Mouse (Mus musculus) liver, embryonic 18 days (tissue): ENCODE data around the gene Map3k3. TPM values are rescaled to one million over a fixed set of nuclear protein-coding genes. Genes with fewer than 3 reads are reported as not detected.

Experiments used
- polyA plus RNA-seq: library from polyadenylated mRNA; depleted of rRNA; stranded (reverse); fragments of >200 nt; gene quantifications from 2 replicates; pipeline ENCODE4 v1.2.3, GENCODE M21; 2012; rRNA removed

Map3k3 gene
- 9.5 and 10.2 TPM in 2 replicates for polyA plus RNA-seq

DNA sequence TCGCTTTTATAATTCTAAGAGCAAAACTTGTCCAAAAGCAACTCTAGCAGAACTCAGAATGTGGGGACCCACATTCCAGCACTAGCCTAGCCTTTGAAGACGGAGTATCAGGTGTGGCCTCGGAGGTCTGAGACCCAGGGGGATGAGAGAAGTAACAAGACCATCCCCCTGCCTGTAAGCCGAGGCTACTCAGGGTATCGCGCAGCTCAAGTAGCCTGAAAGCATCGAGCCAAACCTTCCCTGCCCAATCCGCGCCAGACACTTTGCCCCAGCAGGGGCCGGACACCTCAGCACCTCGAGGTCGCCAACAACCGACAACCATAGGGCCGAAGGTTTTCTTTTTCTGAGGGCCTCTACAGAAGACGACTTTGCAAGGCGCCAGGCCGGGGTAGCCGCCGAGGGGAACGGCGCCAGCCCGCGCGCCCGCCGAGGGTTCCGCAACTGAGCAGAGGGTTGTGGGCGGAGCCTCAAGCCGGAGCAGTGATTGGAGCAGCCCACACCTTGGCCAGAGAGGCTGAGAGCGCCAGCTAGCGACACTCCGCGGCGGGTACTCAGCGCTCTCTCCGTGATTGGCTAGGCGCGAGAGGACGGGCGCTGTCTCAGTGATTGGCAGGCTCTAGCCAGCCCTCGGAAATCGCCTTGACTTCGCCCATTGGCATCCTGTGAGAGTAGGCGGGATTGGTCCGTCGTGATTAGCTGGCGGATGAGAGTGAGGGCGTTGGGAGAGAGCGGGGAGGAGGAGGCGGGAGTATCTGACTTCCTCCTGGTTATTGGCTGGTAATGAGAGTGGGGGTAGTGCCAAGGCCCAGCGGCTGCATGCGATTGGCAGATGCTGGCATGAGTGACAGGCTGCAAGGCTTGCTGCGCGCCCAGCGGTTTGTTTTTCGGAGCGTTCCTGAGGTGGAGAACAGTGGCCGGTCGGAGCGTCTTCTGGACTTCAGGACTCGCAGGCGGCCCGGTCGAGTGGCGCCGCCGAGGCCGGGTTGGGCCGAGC lies at the start of gene Map3k3:
Map3k3 (plus strand) TSS at position 906 of the 994 bp plus-strand sequence.

DNA sequence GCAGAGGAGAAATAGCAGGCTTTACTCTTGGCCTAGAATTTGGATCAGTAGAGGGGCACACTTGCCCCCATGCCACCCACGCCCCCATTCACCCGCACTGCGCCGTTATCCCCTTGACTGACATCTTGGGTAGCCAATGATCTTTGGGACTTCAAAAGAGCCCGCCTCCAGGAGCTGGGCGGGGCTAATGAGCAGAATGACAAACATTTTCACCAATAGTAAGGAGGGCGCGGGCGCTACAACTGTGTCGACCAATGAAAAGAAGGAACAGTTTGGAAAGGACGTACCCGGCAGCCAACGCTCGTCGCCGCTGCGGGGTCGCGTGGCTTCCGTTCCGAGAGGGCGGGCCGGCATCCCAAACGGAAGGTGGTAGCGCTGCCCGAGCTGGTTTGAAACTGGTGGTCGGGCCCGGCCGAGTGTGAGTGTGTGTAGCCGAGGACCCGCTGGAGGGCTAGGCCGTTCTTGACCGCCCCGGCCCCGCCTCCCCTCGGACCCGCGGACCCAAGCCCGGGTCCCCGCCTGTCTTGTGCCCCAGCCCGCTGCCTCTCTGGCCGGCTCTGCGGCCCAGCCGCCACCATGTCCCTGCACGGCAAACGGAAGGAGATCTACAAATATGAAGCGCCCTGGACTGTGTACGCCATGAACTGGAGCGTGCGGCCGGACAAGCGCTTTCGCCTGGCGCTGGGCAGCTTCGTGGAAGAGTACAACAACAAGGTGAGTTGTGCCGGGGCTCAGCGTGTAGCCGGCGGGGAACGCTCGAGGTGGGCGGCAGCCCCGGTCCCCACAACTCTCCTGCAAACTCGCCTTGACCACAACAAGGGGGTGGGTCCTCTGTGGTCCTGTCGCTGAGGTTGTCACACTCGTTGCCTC lies 47.6 kb upstream of the Map3k3 start, which contains the start of gene Dcaf7:
Dcaf7 (plus strand) TSS at position 325 of the 870 bp plus-strand sequence.

DNA sequence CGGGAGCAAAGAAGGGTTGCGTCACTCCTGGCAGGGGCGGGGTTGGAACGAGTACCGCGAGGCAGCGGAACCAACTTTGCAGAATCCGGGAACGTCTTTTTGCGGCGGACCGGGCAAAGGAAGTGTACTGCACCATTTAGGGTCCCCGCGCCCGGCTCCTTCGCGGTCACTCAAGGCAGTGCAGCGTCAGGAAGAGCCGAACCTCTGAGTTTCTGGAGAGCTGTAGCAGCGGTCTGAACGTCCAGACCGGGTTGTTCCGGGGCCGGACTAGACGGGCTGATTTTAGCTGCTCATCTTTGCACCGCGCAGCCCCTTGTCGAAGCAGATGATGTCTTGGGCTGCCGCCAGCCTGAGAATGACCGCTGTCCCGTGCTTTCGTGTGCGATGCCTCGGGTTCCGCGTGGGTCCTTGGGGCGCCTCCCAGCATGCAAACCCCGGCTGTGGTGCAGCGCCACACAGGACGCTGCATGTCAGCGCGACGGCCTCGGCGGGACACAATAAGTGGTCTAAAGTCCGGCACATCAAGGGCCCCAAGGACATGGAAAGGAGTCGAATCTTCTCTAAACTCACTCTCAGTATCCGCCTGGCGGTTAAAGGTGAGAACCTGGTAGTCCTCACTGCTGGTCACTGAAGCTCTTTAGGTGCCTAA lies 18.4 kb upstream of the Map3k3 start, which contains the start of gene Taco1:
Taco1 (plus strand) TSS at position 139 of the 649 bp plus-strand sequence.

DNA sequence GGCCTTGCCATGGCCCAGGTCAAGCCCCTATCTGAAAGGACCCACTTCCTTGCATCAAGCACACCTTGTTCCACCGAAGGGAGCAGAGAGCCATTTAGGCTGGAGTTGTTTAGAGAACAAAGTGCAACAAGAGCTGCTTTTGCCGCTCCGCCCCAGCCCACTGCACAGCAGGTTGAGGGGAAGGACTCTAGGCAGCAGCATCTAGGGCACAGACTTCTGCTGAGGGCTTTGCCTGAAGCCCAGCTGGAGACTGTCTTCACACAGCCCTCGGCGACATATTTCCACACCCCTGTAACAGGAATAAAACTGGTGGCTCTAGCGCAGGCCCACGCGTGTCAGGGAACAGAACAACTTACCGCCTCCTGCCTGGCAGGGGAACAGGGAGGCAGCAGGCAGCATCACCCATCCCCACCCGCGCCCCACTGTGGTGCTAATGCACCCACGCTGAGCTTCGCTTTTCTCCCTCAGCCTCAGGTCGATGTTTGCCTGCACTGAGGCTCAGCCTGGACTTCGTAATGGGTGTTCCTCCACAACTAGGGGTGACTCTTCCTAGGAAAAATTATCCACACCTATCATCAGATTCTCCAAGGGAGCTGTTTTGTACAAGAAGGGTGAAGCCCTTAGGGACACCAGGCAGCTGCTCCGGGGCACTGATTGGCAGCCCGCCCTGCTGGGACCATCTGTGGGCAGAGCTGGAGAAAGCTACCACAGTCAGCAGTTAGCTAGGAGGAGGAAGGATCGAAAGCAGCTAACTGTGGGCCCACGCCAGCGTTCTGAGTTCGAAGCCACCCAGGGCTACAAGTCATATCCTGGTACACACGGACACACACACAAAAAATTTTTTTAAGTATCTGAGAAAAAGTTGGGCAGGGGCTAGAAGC lies 76.7 kb downstream of the Map3k3 start, which contains the start of the genes Gm10840 and Limd2:
Gm10840 (plus strand) TSS at position 10 of the 881 bp plus-strand sequence.
Limd2 (minus strand) TSS at position 20 of the 881 bp plus-strand sequence.

DNA sequence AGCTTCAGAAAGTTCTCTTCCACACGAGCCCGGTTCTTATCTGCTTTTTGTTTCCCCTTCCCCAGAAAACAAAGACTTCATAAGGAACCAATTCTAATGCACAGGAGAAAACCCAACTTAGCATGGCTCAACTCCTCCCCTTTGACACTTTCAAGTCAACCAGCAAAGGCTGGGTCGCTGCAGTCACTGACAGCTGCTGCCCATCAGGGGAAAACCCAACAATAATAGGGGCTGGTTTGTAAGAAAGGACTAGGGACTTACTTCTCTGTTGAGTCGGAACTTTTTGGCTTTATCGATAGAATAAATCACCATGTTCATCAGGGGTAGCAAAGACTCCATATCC lies 117.7 kb downstream of the Map3k3 start, which contains the start of gene Strada:
Strada (minus strand) TSS at position 46 of the 343 bp plus-strand sequence.

Other genes with a start within 250 kb of the Map3k3 start
- gene Cyb561, start 131.3 kb upstream of the Map3k3 start, polyA plus RNA-seq, result 0.65 TPM in 2 replicates
- gene Ace, start 116.7 kb upstream of the Map3k3 start, polyA plus RNA-seq, result 0.09 and 0.46 TPM in 2 replicates
- gene Ace3, start 89.9 kb upstream of the Map3k3 start, polyA plus RNA-seq, result not detected in 2 replicates
- gene Kcnh6, start 76.5 kb upstream of the Map3k3 start, polyA plus RNA-seq, result 0.01 and 0.03 TPM in 2 replicates
- 12.6 and 16.4 TPM in 2 replicates for gene Dcaf7, start 47.7 kb upstream of the Map3k3 start, polyA plus RNA-seq
- 8.7 and 9.4 TPM in 2 replicates for gene Taco1, start 18.6 kb upstream of the Map3k3 start, polyA plus RNA-seq
- gene Gm10840, start 76.2 kb downstream of the Map3k3 start, polyA plus RNA-seq, result not detected in 2 replicates
- 39.4 and 40.4 TPM in 2 replicates for gene Limd2, start 76.2 kb downstream of the Map3k3 start, polyA plus RNA-seq
- gene Strada, start 117.6 kb downstream of the Map3k3 start, polyA plus RNA-seq, result 6.9 and 7.0 TPM in 2 replicates
- 24.5 and 27.0 TPM in 2 replicates for gene Ccdc47, start 131.7 kb downstream of the Map3k3 start, polyA plus RNA-seq
- 11.9 and 13.5 TPM in 2 replicates for gene Ddx42, start 132.3 kb downstream of the Map3k3 start, polyA plus RNA-seq
- 15.5 and 16.4 TPM in 2 replicates for gene Ftsj3, start 171.5 kb downstream of the Map3k3 start, polyA plus RNA-seq
- gene Psmc5, start 171.5 kb downstream of the Map3k3 start, polyA plus RNA-seq, result 60.5 and 63.5 TPM in 2 replicates
- 35.1 and 37.9 TPM in 2 replicates for gene Smarcd2, start 188.4 kb downstream of the Map3k3 start, polyA plus RNA-seq
- 0.11 and 0.13 TPM in 2 replicates for gene Tcam1, start 192.1 kb downstream of the Map3k3 start, polyA plus RNA-seq
- gene Gh, start 217.3 kb downstream of the Map3k3 start, polyA plus RNA-seq, result 0.07 and 0.08 TPM in 2 replicates
- 14.8 and 21.6 TPM in 2 replicates for gene Cd79b, start 230.1 kb downstream of the Map3k3 start, polyA plus RNA-seq